Comparison of ENCODE assay signal across 1 mouse cellular context in the genomic region with DNA sequence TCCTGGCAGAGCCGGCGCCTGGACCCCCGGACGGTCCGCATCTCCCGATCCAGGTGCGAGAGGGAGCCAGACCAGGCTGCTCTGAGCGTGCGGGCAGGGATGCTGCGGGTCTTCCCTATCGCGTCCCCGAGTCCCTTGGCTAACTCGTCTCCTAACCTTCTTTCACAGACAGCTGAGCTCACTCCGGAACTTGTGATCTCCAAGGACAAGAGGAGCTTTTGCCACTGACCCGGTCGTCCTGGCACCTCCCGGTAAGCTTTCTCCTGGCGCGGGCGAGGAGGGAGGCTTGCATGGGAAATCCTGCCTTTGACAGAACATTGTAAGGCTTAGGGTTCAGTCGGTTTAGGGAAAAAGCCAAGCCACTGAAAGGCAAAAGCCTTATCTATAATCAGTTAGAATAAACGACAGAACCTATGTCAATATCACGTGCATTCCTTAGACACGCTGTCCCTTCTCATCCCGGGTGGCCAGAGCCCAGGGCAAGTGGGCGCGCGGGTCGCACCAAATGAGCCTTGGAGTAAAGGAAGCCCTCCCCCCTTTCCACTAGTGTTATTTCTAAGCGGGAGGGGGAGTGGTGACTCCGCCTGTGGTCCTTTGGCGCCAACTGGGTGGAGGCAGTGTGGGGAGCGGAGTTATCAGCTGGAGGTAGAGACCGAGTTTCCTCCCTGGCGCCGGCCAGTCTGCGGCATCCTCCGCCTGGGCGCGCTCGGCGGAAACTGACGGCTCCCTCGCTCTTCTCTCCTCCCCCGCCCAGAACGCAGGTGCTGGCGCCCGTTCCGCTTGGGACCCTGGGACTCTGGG.
TF ChIP-seq lines count a peak whose summit lies in the region.

No protein-coding gene starts in this region.

TF ChIP-seq in MEL, 35 proteins besides CTCF, POLR2A, EP300 and RAD21 (continued from another document):
- no peak for TF ChIP-seq SMC3 (IDR thresholded peaks at IDR 0.05; ENCODE audit: low read depth, low read length)
- TF ChIP-seq ZC3H11A (IDR thresholded peaks at IDR 0.05; ENCODE audit: low read depth, low read length) = no peak
- peak; percentile 64 for TF ChIP-seq MXI1 (IDR thresholded peaks at IDR 0.05; ENCODE audit: low read depth, low read length)
- TF ChIP-seq CHD2 (IDR thresholded peaks at IDR 0.05; ENCODE audit: low read length) = no peak
- TF ChIP-seq ELF1 (IDR thresholded peaks at IDR 0.05; ENCODE audit: low read depth, low read length) = no peak
- TF ChIP-seq MAZ (IDR thresholded peaks at IDR 0.05; ENCODE audit: low read depth, low read length) = no peak
- TF ChIP-seq GATA1 (IDR thresholded peaks at IDR 0.05; ENCODE audit: low read depth, low read length) = no peak
- TF ChIP-seq RCOR1 (IDR thresholded peaks at IDR 0.05; ENCODE audit: low read depth, low read length) = 0 out of 2 replicates have a peak, but pooled peaks have one; percentile 36
TF ChIP-seq in MEL: peak in this region for 7.
